Mouse (Mus musculus) stomach, postnatal 0 days (tissue): ENCODE measurements around the gene Vmn1r56. TPM values are rescaled to one million over a fixed set of nuclear protein-coding genes. Genes with fewer than 3 reads are reported as not detected.
"Not testable (repeated sequence)": the region's sequence is repeated elsewhere in the genome, so short reads cannot be mapped to it uniquely, and the experiment has no call there.

ENCODE experiments used
- ATAC-seq: fragments of 200-750 bp; cut with Nextera tagmentation; 2 replicates; pipeline ENCODE4 v1.8.0; 2017; ENCODE audit not compliant: low FRiP score, low TSS enrichment
- DNase-seq: peaks from one replicate; pipeline ENCODE4 v3.0.0-alpha.2; 2016; ENCODE audit warnings: low spot score
- H3K27ac ChIP-seq: fragments of 300-500 bp; sonication (generic); replicated peaks from 2 replicates; pipeline ENCODE4 v1.5.1; 2014; ENCODE audit warnings: mild to moderate bottlenecking, control low read depth
- H3K27me3 ChIP-seq: fragments of 300-500 bp; sonication (generic); 2 replicates; pipeline ENCODE4 v1.6.1; 2014; ENCODE audit warnings: low read length; ENCODE audit not compliant: control insufficient read depth, insufficient read depth
- H3K36me3 ChIP-seq: fragments of 300-500 bp; sonication (generic); 2 replicates; pipeline ENCODE4 v1.6.1; 2014; ENCODE audit warnings: low read length, mixed read lengths; ENCODE audit not compliant: control insufficient read depth, insufficient read depth
- H3K4me1 ChIP-seq: fragments of 300-500 bp; sonication (generic); replicated peaks from 2 replicates; pipeline ENCODE4 v1.6.1; 2014; ENCODE audit warnings: antibody characterized with exemption; ENCODE audit not compliant: control insufficient read depth, insufficient read depth
- H3K4me2 ChIP-seq: fragments of 300-500 bp; sonication (generic); replicated peaks from 2 replicates; pipeline ENCODE4 v1.6.1; 2014; ENCODE audit warnings: low read depth, mild to moderate bottlenecking, control low read depth, moderate library complexity
- H3K4me3 ChIP-seq: fragments of 300-500 bp; sonication (generic); 2 replicates; pipeline ENCODE4 v1.5.1; 2014; ENCODE audit warnings: low read depth, low read length, control low read depth
- H3K9ac ChIP-seq: fragments of 300-500 bp; sonication (generic); 2 replicates; pipeline ENCODE4 v1.6.1; 2014; ENCODE audit warnings: mild to moderate bottlenecking, low read length, control low read depth, mixed read lengths
- H3K9me3 ChIP-seq: fragments of 300-500 bp; sonication (generic); 2 replicates; pipeline ENCODE4 v1.6.1; 2016; ENCODE audit warnings: low read length; ENCODE audit not compliant: control insufficient read depth
- WGBS: fragments of 180-500 bp; shearing (Covaris S2); extraction: QIAGEN DNeasy Blood & Tissue Kit; methylation state at CpG from one replicate; pipeline ENCODE4 v1.1.7; 2014; 5-methylcytosine and 5-hydroxymethylcytosine counted together
- polyA plus RNA-seq: library from polyadenylated mRNA; unstranded; fragments of >200 nt; fragmentation: Nextera tagmentation; extraction: Ambion mirVana; gene quantifications from 2 replicates; pipeline ENCODE4 v1.2.1, GENCODE M21; 2015

Vmn1r56 gene
- polyA plus RNA-seq = not detected in 2 replicates

DNA sequence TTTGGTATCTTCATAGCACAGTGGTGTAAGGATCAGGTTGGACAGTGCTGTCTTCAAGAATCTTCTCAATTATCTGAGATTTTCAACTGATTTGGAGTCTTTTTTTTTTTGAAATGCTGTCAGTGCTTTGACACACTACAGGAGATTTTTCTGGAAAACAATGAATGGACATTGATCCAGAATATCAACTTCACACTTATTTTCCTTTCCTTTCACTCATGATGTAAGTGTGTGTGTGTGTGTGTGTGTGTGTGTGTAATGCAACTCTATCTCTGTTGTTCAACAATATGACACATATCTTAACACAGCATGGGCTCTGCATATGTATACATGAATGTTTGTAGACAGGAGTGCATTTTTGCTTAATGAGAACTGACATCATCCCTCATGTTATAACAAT, at the start of gene Vmn1r56:
TSS of gene Vmn1r56 (minus strand) at position 101 of the 400 bp plus-strand sequence.
- not testable (repeated sequence) for H3K4me1 ChIP-seq, H3K9me3 ChIP-seq, H3K9ac ChIP-seq, H3K4me2 ChIP-seq, H3K36me3 ChIP-seq, ATAC-seq, H3K4me3 ChIP-seq, H3K27me3 ChIP-seq, DNase-seq, H3K27ac ChIP-seq

DNA sequence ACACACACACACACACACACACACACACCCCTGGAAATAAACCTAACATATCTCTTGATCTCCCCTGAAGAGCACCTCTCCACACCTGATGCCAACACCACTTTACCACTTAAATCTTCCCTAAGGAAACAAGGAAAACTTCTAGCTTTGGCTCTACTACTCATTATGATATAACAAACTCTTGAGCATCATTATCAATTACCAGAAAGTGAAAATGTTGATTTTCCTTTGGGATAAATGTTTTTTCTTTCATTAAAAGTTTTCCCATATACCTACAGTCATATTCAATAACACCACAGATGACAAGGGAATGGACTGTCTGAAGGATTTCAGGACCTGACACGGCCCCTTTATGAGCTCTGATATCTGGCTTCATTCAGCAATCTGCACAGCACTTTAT, 21.6 kb upstream of the Vmn1r56 start, which contains the start of gene Vmn1r57:
TSS of gene Vmn1r57 (plus strand) at position 301 of the 400 bp plus-strand sequence.
- not testable (repeated sequence) for ATAC-seq, H3K4me2 ChIP-seq

DNA sequence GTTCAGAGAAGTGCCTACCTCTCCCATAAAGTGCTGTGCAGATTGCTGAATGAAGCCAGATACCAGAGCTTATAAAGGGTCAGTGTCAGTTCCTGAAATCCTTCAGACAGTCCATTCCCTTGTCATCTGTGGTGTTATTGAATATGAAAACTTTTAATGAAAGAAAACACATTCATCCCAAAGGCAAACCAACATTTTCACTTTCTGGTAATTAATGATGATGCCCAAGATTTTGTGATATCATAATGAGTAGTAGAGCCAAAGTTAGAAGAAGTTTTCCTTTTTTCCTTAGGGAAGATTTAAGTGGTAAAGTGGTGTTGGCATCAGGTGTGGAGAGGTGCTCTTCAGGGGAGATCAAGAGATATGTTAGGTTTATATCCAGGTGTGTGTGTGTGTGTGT, 47.0 kb downstream of the Vmn1r56 start, which contains the start of gene Vmn1r55:
TSS of gene Vmn1r55 (minus strand) at position 101 of the 400 bp plus-strand sequence.
- DNase-seq, H3K27ac ChIP-seq, H3K4me3 ChIP-seq, H3K9ac ChIP-seq, H3K9me3 ChIP-seq, H3K4me1 ChIP-seq, H3K36me3 ChIP-seq, H3K27me3 ChIP-seq, H3K4me2 ChIP-seq, ATAC-seq: not testable (repeated sequence)

More for the DNA sequence above, 21.6 kb upstream of the Vmn1r56 start, which contains the start of gene Vmn1r57:
- H3K36me3 ChIP-seq, H3K9me3 ChIP-seq, H3K4me1 ChIP-seq, H3K4me3 ChIP-seq, H3K27me3 ChIP-seq, DNase-seq, H3K27ac ChIP-seq, H3K9ac ChIP-seq: not testable (repeated sequence)
- 64% methylated on average over 1 of the region's 1 CpGs for WGBS

Other genes with a start within 250 kb of the Vmn1r56 start
- 0.15 TPM in 1 of 2 replicates, not detected in the other for gene Sbk2, start 232.3 kb downstream of the Vmn1r56 start, polyA plus RNA-seq
- gene Sbk3, start 225.6 kb downstream of the Vmn1r56 start, polyA plus RNA-seq = 0.04 TPM in 1 of 2 replicates, not detected in the other
- gene Zfp579, start 200.6 kb downstream of the Vmn1r56 start, polyA plus RNA-seq = 10.9 and 15.0 TPM in 2 replicates
- gene Zfp524, start 182.3 kb downstream of the Vmn1r56 start, polyA plus RNA-seq = 14.0 and 16.3 TPM in 2 replicates
- 14.9 and 17.8 TPM in 2 replicates for gene Fiz1, start 182.1 kb downstream of the Vmn1r56 start, polyA plus RNA-seq
- 3.3 and 3.7 TPM in 2 replicates for gene Gm44973, start 181.3 kb downstream of the Vmn1r56 start, polyA plus RNA-seq
- gene Zfp865, start 176.4 kb downstream of the Vmn1r56 start, polyA plus RNA-seq = 2.2 and 2.3 TPM in 2 replicates
- 13.6 and 14.6 TPM in 2 replicates for gene Ccdc106, start 176.2 kb downstream of the Vmn1r56 start, polyA plus RNA-seq
- gene 4632433K11Rik, start 162.6 kb downstream of the Vmn1r56 start, polyA plus RNA-seq = not detected in 2 replicates
- 4.1 and 4.3 TPM in 2 replicates for gene Zfp784, start 158.3 kb downstream of the Vmn1r56 start, polyA plus RNA-seq
- gene Zfp580, start 145.2 kb downstream of the Vmn1r56 start, polyA plus RNA-seq = 21.0 and 21.6 TPM in 2 replicates
- gene U2af2, start 134.6 kb downstream of the Vmn1r56 start, polyA plus RNA-seq = 49.2 and 50.1 TPM in 2 replicates
- 41.0 and 44.5 TPM in 2 replicates for gene Epn1, start 116.5 kb downstream of the Vmn1r56 start, polyA plus RNA-seq
- not detected in 2 replicates for gene Rfpl4, start 79.8 kb downstream of the Vmn1r56 start, polyA plus RNA-seq
- 0.35 and 0.50 TPM in 2 replicates for gene Rasl2-9, start 70.8 kb downstream of the Vmn1r56 start, polyA plus RNA-seq
- gene Vmn1r55, start 47.1 kb downstream of the Vmn1r56 start, polyA plus RNA-seq = 0.01 TPM in 1 of 2 replicates, not detected in the other
- gene Vmn1r57, start 21.7 kb upstream of the Vmn1r56 start, polyA plus RNA-seq = not detected in 2 replicates
- not detected in 2 replicates for gene Gm5065, start 153.8 kb upstream of the Vmn1r56 start, polyA plus RNA-seq
- gene Nlrp2, start 154.3 kb upstream of the Vmn1r56 start, polyA plus RNA-seq = 0.04 TPM in 1 of 2 replicates, not detected in the other
- gene Vmn1r58, start 216.6 kb upstream of the Vmn1r56 start, polyA plus RNA-seq = 0.02 TPM in 1 of 2 replicates, not detected in the other